Mouse (Mus musculus) neural tube, embryonic 15.5 days (tissue): ENCODE results near the gene Tpgs1. TPM values are rescaled to one million over a fixed set of nuclear protein-coding genes. Genes with fewer than 3 reads are reported as not detected.

Experiments used
- ATAC-seq: fragments of 200-750 bp; cut with Nextera tagmentation; 2 replicates; pipeline ENCODE4 v1.8.0; 2017; ENCODE audit warnings: mild to moderate bottlenecking, moderate TSS enrichment, moderate library complexity; ENCODE audit not compliant: low FRiP score
- H3K27ac ChIP-seq: fragments of 300-500 bp; sonication (generic); replicated peaks from 2 replicates; pipeline ENCODE4 v1.5.1; 2015; ENCODE audit warnings: mild to moderate bottlenecking, inconsistent platforms
- H3K27me3 ChIP-seq: fragments of 300-500 bp; sonication (generic); replicated peaks from 2 replicates; pipeline ENCODE4 v1.6.1; 2015; ENCODE audit warnings: inconsistent platforms
- H3K36me3 ChIP-seq: fragments of 300-500 bp; sonication (generic); 2 replicates; pipeline ENCODE4 v1.6.1; 2015; ENCODE audit warnings: inconsistent platforms
- H3K4me1 ChIP-seq: fragments of 300-500 bp; sonication (generic); 2 replicates; pipeline ENCODE4 v1.6.1; 2015; ENCODE audit warnings: inconsistent platforms
- H3K4me2 ChIP-seq: fragments of 300-500 bp; sonication (generic); 2 replicates; pipeline ENCODE4 v1.6.1; 2015; ENCODE audit warnings: inconsistent platforms, mild to moderate bottlenecking, moderate library complexity
- H3K4me3 ChIP-seq: fragments of 300-500 bp; sonication (generic); replicated peaks from 2 replicates; pipeline ENCODE4 v1.5.1; 2015; ENCODE audit warnings: mild to moderate bottlenecking, inconsistent platforms
- H3K9ac ChIP-seq: fragments of 300-500 bp; sonication (generic); replicated peaks from 2 replicates; pipeline ENCODE4 v1.6.1; 2015; ENCODE audit warnings: mild to moderate bottlenecking, inconsistent platforms
- H3K9me3 ChIP-seq: fragments of 300-500 bp; sonication (generic); replicated peaks from 2 replicates; pipeline ENCODE4 v1.6.1; 2016; ENCODE audit warnings: inconsistent platforms
- WGBS: fragments of 180-500 bp; shearing (Covaris S2); methylation state at CpG from one replicate; pipeline ENCODE4 v1.1.7; 2015; ENCODE audit warnings: mixed read lengths; 5-methylcytosine and 5-hydroxymethylcytosine counted together
- polyA plus RNA-seq: library from polyadenylated mRNA; unstranded; fragments of >200 nt; fragmentation: Nextera tagmentation; extraction: Ambion mirVana; gene quantifications from 2 replicates; pipeline ENCODE4 v1.2.1, GENCODE M21; 2015

Gene Tpgs1
- polyA plus RNA-seq, 1 experiment from 2014 or later: 115 TPM

DNA sequence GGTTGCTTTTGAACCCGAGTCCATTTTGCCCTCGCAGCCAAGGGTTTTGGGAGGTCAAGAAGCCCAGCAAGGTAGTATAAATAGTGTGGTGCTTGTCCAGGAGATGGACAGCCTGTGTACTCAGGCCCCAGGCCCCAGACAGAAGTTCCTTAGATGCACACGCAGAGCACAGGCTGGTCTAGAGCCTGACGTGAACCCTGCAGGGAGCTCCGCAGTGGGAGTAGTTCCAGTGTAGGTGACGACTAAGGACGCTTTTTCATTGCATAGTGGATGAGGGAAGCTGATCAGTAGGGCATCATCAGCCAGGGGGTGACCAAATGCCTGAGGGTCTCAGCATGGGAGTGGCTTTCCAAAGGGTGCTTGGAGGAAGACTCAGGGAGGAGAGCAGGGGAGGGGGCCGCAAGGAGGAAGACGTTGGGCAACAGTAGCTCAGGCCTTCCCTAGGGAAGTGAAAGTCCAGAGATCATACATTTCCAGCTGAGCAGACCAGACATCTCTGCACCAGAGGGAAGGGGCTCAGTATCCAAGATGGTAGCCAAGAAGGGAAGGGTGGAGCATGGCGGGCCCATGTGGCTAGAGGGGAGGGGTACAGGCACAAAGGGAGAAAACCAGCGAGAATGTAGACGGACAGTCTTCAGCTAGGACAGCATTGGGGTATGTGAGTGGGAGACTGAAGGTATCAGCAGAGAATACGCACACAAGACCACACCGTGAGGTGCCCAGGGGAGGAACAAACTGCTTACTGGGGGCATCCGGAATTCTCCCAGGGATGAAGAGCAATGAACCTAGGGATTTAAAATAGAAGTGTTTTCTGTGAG, 1.1 kb downstream of the Tpgs1 start:
- 22% methylated on average over 15 of the region's 15 CpGs for WGBS
- peak overlapping the region; percentile 94 for H3K27ac ChIP-seq
- H3K36me3 ChIP-seq: peaks cover 12% of the 10 kb centered on the region
- H3K4me2 ChIP-seq: peak overlapping the region; percentile 95
- no peaks in the 10 kb centered on the region for H3K9me3 ChIP-seq
- H3K27me3 ChIP-seq: no peaks in the 10 kb centered on the region
- peaks cover 33% of the 10 kb centered on the region for H3K4me1 ChIP-seq
- H3K9ac ChIP-seq: peak overlapping the region; percentile 76
- peak; percentile 15 for ATAC-seq
- H3K4me3 ChIP-seq: peak overlapping the region; percentile 61

DNA sequence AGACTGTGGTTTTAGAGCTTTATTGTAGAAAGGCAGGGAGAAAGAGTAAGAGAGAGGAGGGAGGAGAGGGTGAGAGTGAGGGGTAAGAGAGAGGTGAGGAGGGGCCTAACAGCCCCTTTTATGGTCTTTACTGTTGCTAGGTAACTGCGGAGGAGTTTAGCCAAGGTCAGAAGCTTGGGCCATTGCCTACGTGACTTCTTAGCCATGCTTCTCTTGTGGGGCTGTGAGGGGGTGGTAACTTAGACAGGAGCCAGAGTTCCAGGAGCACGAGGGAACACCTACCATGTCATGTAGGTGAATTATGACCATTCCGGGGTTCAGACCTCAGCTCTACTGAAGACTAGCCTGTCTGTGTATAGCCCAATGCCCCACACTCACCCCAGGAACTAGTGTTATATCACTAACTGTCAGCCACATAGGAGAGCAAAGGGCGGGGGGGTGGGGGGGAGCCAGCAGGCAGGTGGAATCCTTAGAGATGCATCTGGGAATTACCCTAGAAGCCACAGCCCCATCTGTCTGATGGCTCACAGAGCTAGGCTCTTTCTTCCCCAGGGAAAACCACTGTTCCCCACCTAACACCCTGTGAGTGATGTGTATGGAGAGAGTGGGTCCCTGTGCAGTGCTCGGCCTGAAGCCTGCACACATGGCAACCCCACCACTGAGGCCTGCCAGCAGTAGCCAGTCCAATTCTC, 2.4 kb downstream of the Tpgs1 start:
- peak overlapping the region; percentile 76; the same call in 1 of the 2 replicates for H3K9ac ChIP-seq
- peak overlapping the region; percentile 61; the same call in 1 of the 2 replicates for H3K4me3 ChIP-seq
- H3K27ac ChIP-seq: no peak overlapping the region
- WGBS: 29% methylated on average over 6 of the region's 6 CpGs
- ATAC-seq: no peak
- peaks cover 25% of the 10 kb centered on the region for H3K36me3 ChIP-seq
- H3K4me2 ChIP-seq: peak overlapping the region; percentile 95
- H3K4me1 ChIP-seq: peaks cover 33% of the 10 kb centered on the region
- no peaks in the 10 kb centered on the region for H3K27me3 ChIP-seq
- H3K9me3 ChIP-seq: no peaks in the 10 kb centered on the region

DNA sequence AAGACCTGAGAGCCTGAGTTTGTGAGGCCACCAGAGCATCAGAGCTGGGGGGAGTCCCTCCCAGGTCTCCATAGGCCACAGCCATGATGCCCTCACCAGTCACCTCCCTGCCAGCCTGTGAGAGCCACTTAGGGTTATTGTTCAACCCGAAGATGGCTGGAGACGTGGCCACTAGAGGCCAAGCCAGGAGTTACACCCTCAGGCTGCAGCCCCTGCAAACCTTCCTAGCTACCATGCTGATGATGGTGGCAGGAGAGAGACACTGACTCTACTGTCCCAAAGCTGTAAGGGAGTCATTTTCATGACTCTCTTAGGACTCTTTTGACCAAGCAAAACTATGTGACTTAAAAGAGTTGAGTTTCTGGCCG, 2.9 kb downstream of the Tpgs1 start:
- Histone ChIP-seq H3K27ac (no peak overlapping the region), H3K4me3 (no peak overlapping the region), H3K4me2 (peak overlapping the region; percentile 5; the same call in 1 of the 2 replicates), H3K9me3 (no peaks in the 10 kb centered on the region), H3K4me1 (peaks cover 33% of the 10 kb centered on the region), H3K36me3 (peaks cover 28% of the 10 kb centered on the region), H3K9ac (0 out of 2 replicates have a peak overlapping the region, but pooled peaks have one; percentile 14), H3K27me3 (no peaks in the 10 kb centered on the region)
- WGBS: 49% methylated on average over 3 of the region's 3 CpGs
- ATAC-seq: no peak

DNA sequence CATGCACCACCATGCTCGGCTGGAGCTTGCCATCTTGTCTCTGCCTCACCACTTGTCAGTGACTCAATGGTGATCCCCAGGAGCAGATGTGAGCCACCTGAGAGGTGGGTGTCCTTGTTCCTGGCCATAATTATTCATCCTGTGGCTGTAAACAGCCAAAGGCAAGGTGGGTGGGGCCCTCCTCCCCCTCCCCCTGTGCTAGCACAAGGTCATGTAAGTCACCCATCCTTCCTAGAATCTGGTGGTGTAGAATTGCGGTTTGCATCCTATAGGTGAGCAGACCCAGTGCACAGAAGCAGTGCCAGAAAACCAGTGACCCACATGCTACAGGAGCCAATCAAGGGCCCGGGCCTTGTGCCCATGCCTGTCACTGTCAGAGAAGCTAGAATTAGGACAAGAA, 3.9 kb downstream of the Tpgs1 start:
- whole genome bisulfite sequencing: 94% methylated on average over 3 of the region's 3 CpGs
- H3K4me2 ChIP-seq: no peak overlapping the region
- ATAC-seq: no peak
- no peak overlapping the region for H3K9ac ChIP-seq
- no peaks in the 10 kb centered on the region for H3K27me3 ChIP-seq
- H3K9me3 ChIP-seq: no peaks in the 10 kb centered on the region
- H3K27ac ChIP-seq: no peak overlapping the region
- no peak overlapping the region for H3K4me3 ChIP-seq
- H3K36me3 ChIP-seq: peaks cover 28% of the 10 kb centered on the region
- H3K4me1 ChIP-seq: peaks cover 28% of the 10 kb centered on the region

DNA sequence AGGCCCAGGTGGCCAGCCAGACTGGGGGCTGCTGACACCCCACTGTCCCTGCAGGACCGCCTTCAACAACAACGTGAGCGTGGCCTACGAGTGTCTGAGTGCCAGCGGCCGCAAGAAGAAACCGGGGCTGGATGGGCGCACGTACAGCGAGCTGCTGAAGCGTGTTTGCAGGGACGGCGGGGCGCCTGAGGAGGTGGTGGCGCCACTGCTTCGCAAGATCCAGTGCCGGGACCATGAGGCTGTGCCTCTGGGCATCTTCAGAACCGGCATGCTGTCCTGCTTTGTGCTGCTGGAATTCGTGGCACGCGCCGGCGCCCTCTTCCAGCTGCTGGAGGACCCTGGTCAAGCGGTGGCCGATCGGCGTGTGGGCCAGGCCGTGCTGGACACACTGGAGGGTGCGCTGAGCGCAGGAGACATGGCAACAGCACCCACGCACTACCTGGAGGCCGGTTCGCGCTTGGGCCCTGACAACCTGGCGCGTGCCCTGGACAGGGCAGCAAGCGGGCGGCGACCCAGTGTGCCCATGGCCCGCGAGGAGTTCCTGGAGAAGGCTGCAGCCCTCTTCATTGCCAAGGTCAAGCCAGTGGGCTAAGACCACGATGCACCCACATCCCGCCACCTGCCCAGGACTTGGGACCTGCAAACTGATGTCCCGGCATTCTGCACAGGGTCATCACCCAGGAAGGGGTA, 6.3 kb downstream of the Tpgs1 start:
- no peak overlapping the region for H3K4me3 ChIP-seq
- no peak overlapping the region for H3K27ac ChIP-seq
- H3K9me3 ChIP-seq: no peaks in the 10 kb centered on the region
- peaks cover 28% of the 10 kb centered on the region for H3K36me3 ChIP-seq
- no peak overlapping the region for H3K9ac ChIP-seq
- WGBS: 70% methylated on average over 44 of the region's 44 CpGs
- peaks cover 18% of the 10 kb centered on the region for H3K4me1 ChIP-seq
- H3K4me2 ChIP-seq: no peak overlapping the region
- no peaks in the 10 kb centered on the region for H3K27me3 ChIP-seq
- no peak for ATAC-seq

DNA sequence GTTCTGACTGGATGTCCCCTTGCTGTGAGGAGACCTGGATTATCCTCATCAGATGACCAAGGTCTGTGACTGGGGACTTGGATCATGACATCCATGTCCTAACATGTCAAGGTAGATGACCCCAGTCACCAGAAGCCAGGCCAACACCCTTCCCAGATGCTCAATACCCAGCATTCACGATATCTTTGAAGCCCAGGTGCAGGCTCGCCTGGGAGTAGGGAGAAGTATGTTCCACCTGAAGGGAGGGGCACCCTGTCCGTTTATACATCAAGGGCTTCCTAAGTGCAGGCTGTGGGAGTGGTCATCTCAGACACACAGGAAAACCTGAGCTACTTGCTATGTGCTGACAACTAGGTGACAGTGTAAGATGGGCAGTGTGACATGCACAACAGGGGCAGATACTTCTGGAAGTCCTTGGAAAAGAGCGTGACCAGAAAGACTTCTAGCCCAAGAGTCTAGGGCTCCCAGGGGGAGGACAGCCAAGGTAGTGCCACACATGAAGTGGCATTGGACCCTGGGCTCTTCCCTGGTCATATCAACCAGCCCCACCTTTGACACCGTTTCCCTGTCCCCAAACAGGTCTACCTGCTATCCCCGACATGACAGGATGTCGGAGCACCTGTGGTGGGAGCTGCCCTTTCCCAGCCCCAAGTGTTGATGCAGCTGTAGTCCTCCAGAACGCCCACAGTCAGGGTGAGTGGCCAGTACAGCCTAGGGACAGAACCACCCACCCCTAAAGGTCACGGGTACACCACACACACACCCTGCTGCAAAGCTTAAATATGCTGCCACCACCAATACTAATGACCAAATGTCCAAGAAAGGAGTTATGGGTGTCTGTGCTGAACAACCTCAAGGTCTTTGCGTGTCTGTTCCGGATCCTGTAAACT, 11.7 kb downstream of the Tpgs1 start:
- Histone ChIP-seq H3K27me3 (no peaks in the 10 kb centered on the region), H3K9ac (peak overlapping the region; percentile 44), H3K9me3 (no peaks in the 10 kb centered on the region), H3K27ac (peak overlapping the region; percentile 88), H3K4me1 (peaks cover 28% of the 10 kb centered on the region), H3K36me3 (peaks cover 22% of the 10 kb centered on the region), H3K4me3 (peak overlapping the region; percentile 81), H3K4me2 (peak overlapping the region; percentile 95)
- peak; percentile 39 for ATAC-seq
- 39% methylated on average over 11 of the region's 11 CpGs for WGBS

DNA sequence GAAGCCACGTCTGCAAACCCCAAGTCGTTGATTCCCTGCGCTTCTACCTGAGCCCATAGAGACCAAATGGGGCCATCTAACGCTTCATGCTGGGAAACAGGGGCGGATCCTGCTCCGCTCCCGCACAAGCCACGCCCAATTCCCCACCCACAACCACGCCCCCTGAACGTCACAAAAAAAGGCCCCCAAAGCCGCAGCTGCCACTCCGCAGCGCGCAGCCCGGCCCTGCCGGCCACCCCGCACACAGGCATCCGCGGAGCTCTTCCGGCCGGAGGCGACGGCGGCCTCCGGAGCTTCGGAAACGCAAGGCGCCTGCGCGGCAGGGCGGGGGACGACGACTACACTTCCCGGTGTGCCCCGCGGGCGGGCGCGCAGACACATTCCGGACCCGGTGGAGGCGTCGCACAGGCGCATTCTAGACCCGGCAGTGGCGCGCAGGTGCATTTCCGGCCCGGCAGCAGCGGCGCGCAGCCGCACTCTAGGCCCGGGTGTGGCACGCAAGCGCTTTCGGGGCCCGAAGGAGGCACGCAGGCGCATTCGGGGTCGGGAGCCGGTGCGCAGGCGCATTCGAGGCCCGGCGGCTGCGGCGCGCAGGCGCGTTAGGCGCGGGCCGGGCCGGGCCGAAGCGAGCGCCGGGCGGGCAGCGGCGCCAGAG, 12.5 kb downstream of the Tpgs1 start, which contains the start of gene Cdc34:
Gene Cdc34, plus strand, starts transcription at position 605 of the 655 bp plus-strand sequence.
- Histone ChIP-seq H3K4me1 (peaks cover 28% of the 10 kb centered on the region), H3K27ac (peak within 1 kb of the TSS; percentile 88), H3K9ac (peak within 1 kb of the TSS; percentile 76), H3K27me3 (no peaks in the 10 kb centered on the region), H3K9me3 (no peaks in the 10 kb centered on the region), H3K4me2 (peak within 1 kb of the TSS; percentile 95), H3K4me3 (peak within 1 kb of the TSS; percentile 81), H3K36me3 (peaks cover 22% of the 10 kb centered on the region)
- ATAC-seq: peak; percentile 92
- WGBS: under 1% methylated on average over 64 of the region's 84 CpGs

DNA sequence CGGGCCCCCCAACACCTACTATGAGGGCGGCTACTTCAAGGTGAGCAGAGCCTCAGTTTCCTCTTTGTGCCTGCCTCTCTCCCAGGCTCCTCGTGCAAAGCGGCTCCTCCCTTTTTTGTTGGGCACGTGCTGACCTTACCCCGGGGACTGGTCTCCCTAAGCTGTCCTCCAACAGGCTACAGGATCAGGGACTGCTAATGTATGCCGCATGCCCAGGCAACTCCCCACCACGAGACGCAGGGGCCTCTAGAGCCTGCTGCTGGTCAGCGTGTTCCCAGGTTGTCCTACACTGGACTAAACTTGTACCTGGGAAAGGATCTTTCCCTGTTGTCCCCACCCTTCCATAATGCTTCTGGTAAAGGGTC, 13.4 kb downstream of the Tpgs1 start:
- Histone ChIP-seq H3K9ac (peak overlapping the region; percentile 76), H3K4me1 (peaks cover 28% of the 10 kb centered on the region), H3K9me3 (no peaks in the 10 kb centered on the region), H3K4me2 (peak overlapping the region; percentile 95), H3K27ac (peak overlapping the region; percentile 88), H3K36me3 (peaks cover 29% of the 10 kb centered on the region), H3K27me3 (no peaks in the 10 kb centered on the region), H3K4me3 (peak overlapping the region; percentile 81)
- ATAC-seq: peak; percentile 6
- WGBS: under 1% methylated on average over 10 of the region's 10 CpGs

DNA sequence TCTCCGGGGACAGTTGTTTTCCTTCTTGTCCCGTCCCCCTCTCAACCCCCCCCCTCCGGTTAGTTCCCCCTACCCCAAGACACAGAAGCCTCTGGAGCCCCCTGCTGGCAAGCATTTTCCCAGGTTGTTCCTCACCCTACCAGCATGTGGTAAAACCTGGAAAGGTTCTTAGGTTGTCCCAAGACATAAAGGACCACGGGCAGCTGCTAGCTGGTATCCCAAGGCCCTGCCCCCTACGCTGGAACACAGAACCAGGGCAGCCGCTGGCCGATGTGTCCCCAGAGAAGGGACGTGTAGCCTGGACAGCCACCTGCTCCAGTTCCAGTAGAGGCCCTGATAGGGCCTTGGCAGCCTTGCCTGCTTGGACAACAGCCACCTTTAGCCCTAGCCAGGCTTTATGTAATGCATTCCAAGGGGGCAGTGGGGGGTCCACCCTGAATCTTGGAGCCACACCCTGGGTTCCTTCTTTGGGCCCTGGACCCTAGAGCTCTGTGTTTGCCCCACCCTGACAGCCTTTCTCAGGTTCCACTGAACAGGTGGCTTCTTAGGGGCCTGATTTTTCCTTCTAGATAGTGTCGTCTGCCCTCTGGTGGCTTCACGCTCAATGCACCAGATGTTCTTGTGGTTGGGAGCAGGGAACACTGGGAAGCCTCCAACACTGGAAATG, 13.9 kb downstream of the Tpgs1 start:
- 6% methylated on average over 10 of the region's 10 CpGs for WGBS
- ATAC-seq: no peak
- Histone ChIP-seq H3K9ac (peak overlapping the region; percentile 76), H3K4me1 (peaks cover 28% of the 10 kb centered on the region), H3K4me2 (peak overlapping the region; percentile 95), H3K36me3 (peaks cover 34% of the 10 kb centered on the region), H3K4me3 (peak overlapping the region; percentile 81), H3K27me3 (no peaks in the 10 kb centered on the region), H3K27ac (peak overlapping the region; percentile 88), H3K9me3 (no peaks in the 10 kb centered on the region)
